Mouse (Mus musculus) B cell, adult 2 months (primary cell): ENCODE data around the gene Proser3.
"Not testable (repeated sequence)": the region's sequence is repeated elsewhere in the genome, so short reads cannot be mapped to it uniquely, and the experiment has no call there.

Experiments used
- DNase-seq, 2 experiments: peaks; one replicate each; pipeline ENCODE4 v3.0.0; 2022

Proser3 gene

GRCm38 (mm10) chr7:30534633-30535577, 17.2 kb downstream of the Proser3 start, which contains the start of gene Arhgap33:
Arhgap33 (minus strand) TSS chr7:30535060.
- DNase-seq = peak; percentile 94 to 95

- DNase-seq = no peak
Observed at GRCm38 (mm10) chr7:30533941-30534632, 18.0 kb downstream of the Proser3 start.

GRCm38 (mm10) chr7:30532931-30533330, 19.2 kb downstream of the Proser3 start:
- no peak for DNase-seq

- DNase-seq = no peak
Observed at GRCm38 (mm10) chr7:30531291-30531815, 20.7 kb downstream of the Proser3 start.

- no peak for DNase-seq
Observed at GRCm38 (mm10) chr7:30526981-30527380, 25.1 kb downstream of the Proser3 start.

GRCm38 (mm10) chr7:30526399-30526798, 25.7 kb downstream of the Proser3 start:
- DNase-seq = no peak

GRCm38 (mm10) chr7:30525954-30526353, 26.1 kb downstream of the Proser3 start:
- DNase-seq = no peak

GRCm38 (mm10) chr7:30524487-30524886, 27.6 kb downstream of the Proser3 start:
- no peak for DNase-seq

GRCm38 (mm10) chr7:30522871-30523270, 29.2 kb downstream of the Proser3 start:
- no peak for DNase-seq

- no peak for DNase-seq
Observed at GRCm38 (mm10) chr7:30520856-30521255, 31.2 kb downstream of the Proser3 start.

GRCm38 (mm10) chr7:30520396-30520795, 31.7 kb downstream of the Proser3 start:
- no peak for DNase-seq

- no peak for DNase-seq
Observed at GRCm38 (mm10) chr7:30518325-30518724, 33.8 kb downstream of the Proser3 start.

- no peak for DNase-seq
Observed at GRCm38 (mm10) chr7:30515003-30515760, 36.9 kb downstream of the Proser3 start.

GRCm38 (mm10) chr7:30508061-30508460, 44.0 kb downstream of the Proser3 start:
- no peak for DNase-seq

GRCm38 (mm10) chr7:30501159-30501558, 50.9 kb downstream of the Proser3 start:
- peak in 1 of 2 experiments; percentile 28 for DNase-seq

- DNase-seq = not testable (repeated sequence)
Observed at GRCm38 (mm10) chr7:30495506-30496042, 56.5 kb downstream of the Proser3 start.

GRCm38 (mm10) chr7:30493401-30493931, 58.6 kb downstream of the Proser3 start, which contains the start of gene Prodh2:
Prodh2 (plus strand) TSS chr7:30493622.
- no peak for DNase-seq

- peak; percentile 88 for DNase-seq
Observed at GRCm38 (mm10) chr7:30492765-30493164, 59.3 kb downstream of the Proser3 start.

- DNase-seq = no peak
Observed at GRCm38 (mm10) chr7:30490957-30491307, 61.2 kb downstream of the Proser3 start.

- peak; percentile 68 for DNase-seq
Observed at GRCm38 (mm10) chr7:30490251-30490956, 61.7 kb downstream of the Proser3 start.
